ENCODE assay signal across 8 mouse cellular contexts in genomic region chr1:128590011-128590410, GRCm38 (mm10). TPM values are rescaled to one million over a fixed set of nuclear protein-coding genes. Genes with fewer than 3 reads are reported as not detected.
DNase-seq lines count a peak whose midpoint lies in the region; ATAC-seq lines count a peak whose summit lies in the region.

No protein-coding gene starts in this region.

- no peaks in the 10 kb centered on the region for H3K9me3 ChIP-seq in heart, embryonic 10.5 days
- no peaks in the 10 kb centered on the region for H3K9me3 ChIP-seq in neural tube, embryonic 11.5 days (ENCODE audit: control insufficient read depth, low read length)
- H3K9me3 ChIP-seq in limb, embryonic 10.5 days (replicated peaks) = no peaks in the 10 kb centered on the region
- no peaks in the 10 kb centered on the region for H3K9me3 ChIP-seq in stomach, embryonic 15.5 days

- H3K4me3 ChIP-seq in heart, embryonic 10.5 days = peak overlapping the region; percentile 66; the same call in 1 of the 2 replicates
- H3K4me3 ChIP-seq in neural tube, embryonic 11.5 days (ENCODE audit: low read depth, low read length) = peak overlapping the region; percentile 82
- H3K4me3 ChIP-seq in limb, embryonic 10.5 days = 0 out of 2 replicates have a peak overlapping the region, but pooled peaks have one; percentile 4
- H3K4me3 ChIP-seq in stomach, embryonic 15.5 days (replicated peaks) = peak overlapping the region; percentile 52

- DNase-seq in heart, embryonic 10.5 days (ENCODE audit: low spot score) = no peak
- DNase-seq in heart, postnatal 10 days = no peak
- DNase-seq in neural tube, embryonic 11.5 days (ENCODE audit: low spot score) = no peak
- DNase-seq in neural tube, embryonic 10.5 days (ENCODE audit: extremely low spot score, low spot score) = no peak
- DNase-seq in limb, embryonic 10.5 days (ENCODE audit: low spot score) = no peak
- DNase-seq in urinary bladder, postnatal 36 days (ENCODE audit: low spot score in 2 of 2) = no peak

- 16% methylated on average over 6 of the region's 6 CpGs for WGBS in heart, embryonic 10.5 days
- 2% methylated on average over 6 of the region's 6 CpGs for WGBS in neural tube, embryonic 11.5 days
- WGBS in limb, embryonic 10.5 days = 8% methylated on average over 6 of the region's 6 CpGs
- 9% methylated on average over 6 of the region's 6 CpGs for WGBS in stomach, embryonic 15.5 days

- peaks cover 46% of the 10 kb centered on the region for H3K27me3 ChIP-seq in heart, embryonic 10.5 days (ENCODE audit: insufficient read depth, poor library complexity, severe bottlenecking)
- no peaks in the 10 kb centered on the region for H3K27me3 ChIP-seq in neural tube, embryonic 11.5 days (ENCODE audit: control insufficient read depth, insufficient read depth, low read length)
- peaks cover 54% of the 10 kb centered on the region for H3K27me3 ChIP-seq in limb, embryonic 10.5 days (ENCODE audit: low read depth, poor library complexity, severe bottlenecking)
- H3K27me3 ChIP-seq in stomach, embryonic 15.5 days (replicated peaks) = no peaks in the 10 kb centered on the region

- peak overlapping the region; percentile 79 for H3K4me2 ChIP-seq in neural tube, embryonic 11.5 days (ENCODE audit: low read depth)
- H3K4me2 ChIP-seq in stomach, embryonic 15.5 days = peak overlapping the region; percentile 26

- H3K36me3 ChIP-seq in heart, embryonic 10.5 days = peaks cover 4% of the 10 kb centered on the region; the same call in 1 of the 2 replicates
- no peaks in the 10 kb centered on the region; the same call in 1 of the 2 replicates for H3K36me3 ChIP-seq in neural tube, embryonic 11.5 days (ENCODE audit: control insufficient read depth, insufficient read depth, low read length)
- H3K36me3 ChIP-seq in limb, embryonic 10.5 days = no peaks in the 10 kb centered on the region
- no peaks in the 10 kb centered on the region for H3K36me3 ChIP-seq in stomach, embryonic 15.5 days

- peak overlapping the region; percentile 46 for H3K9ac ChIP-seq in neural tube, embryonic 11.5 days (ENCODE audit: low read length)
- no peak overlapping the region for H3K9ac ChIP-seq in stomach, embryonic 15.5 days

- intact Hi-C loops in heart, postnatal 10 days (cut with DNase I) = loop anchor here (2.0 to 5.0 kb wide), 3 partner anchors 118 to 217 kb away; no protein-coding TSS in a partner anchor

- ATAC-seq in neural tube, embryonic 11.5 days (ENCODE audit: insufficient read depth, low FRiP score, low TSS enrichment) = no peak
- ATAC-seq in stomach, embryonic 15.5 days (ENCODE audit: insufficient read depth, low FRiP score, low read depth) = no peak
- no peak for ATAC-seq in activated CD4-positive, CD25-positive, alpha-beta regulatory T cell, adult 4 months

- no peak overlapping the region for H3K27ac ChIP-seq in heart, embryonic 10.5 days
- no peak overlapping the region for H3K27ac ChIP-seq in neural tube, embryonic 11.5 days (ENCODE audit: low read depth, low read length)
- H3K27ac ChIP-seq in limb, embryonic 10.5 days = no peak overlapping the region
- H3K27ac ChIP-seq in stomach, embryonic 15.5 days = no peak overlapping the region

- peaks cover 16% of the 10 kb centered on the region for H3K4me1 ChIP-seq in heart, embryonic 10.5 days
- peaks cover 26% of the 10 kb centered on the region for H3K4me1 ChIP-seq in neural tube, embryonic 11.5 days (ENCODE audit: control insufficient read depth, insufficient read depth, low read length)
- peaks cover 32% of the 10 kb centered on the region for H3K4me1 ChIP-seq in limb, embryonic 10.5 days
- H3K4me1 ChIP-seq in stomach, embryonic 15.5 days = peaks cover 14% of the 10 kb centered on the region; the same call in 1 of the 2 replicates

RNA-seq across cellular contexts. Expression of gene Cxcr4, which starts 2.1 kb away (rescaled TPM):
- polyA plus RNA-seq in heart, embryonic 10.5 days (2016; fragmentation: Nextera tagmentation; extraction: Ambion mirVana) = 1.2 and 1.7 TPM in 2 replicates
- 10 to 100 TPM; 13.2 to 20.6 TPM for total RNA-seq in heart, postnatal 10 days (2021)
- polyA plus RNA-seq in neural tube, embryonic 11.5 days (2014; fragmentation: Nextera tagmentation; extraction: Ambion mirVana) = 15.5 TPM in 2 replicates
- 1.8 and 2.1 TPM in 2 replicates for polyA plus RNA-seq in limb, embryonic 10.5 days (2016; fragmentation: Nextera tagmentation; extraction: Ambion mirVana)
- 5.8 and 6.1 TPM in 2 replicates for polyA plus RNA-seq in stomach, embryonic 15.5 days (2015; fragmentation: Nextera tagmentation; extraction: Ambion mirVana)
- polyA plus RNA-seq in activated CD4-positive, CD25-positive, alpha-beta regulatory T cell, adult 4 months (2017; shearing (Covaris generic)) = 10 to 100 TPM in 1 of 2 experiments, 1 to 10 TPM in 1; 7.4 to 16.6 TPM

Comparison
In these comparisons a context has a peak if more than half of its experiments do, and no peak if none do; other contexts are left out.
1. H3K4me3 ChIP-seq: peak in every context shown above with its lines; median percentile 82 in neural tube, embryonic 11.5 days; 66 in heart, embryonic 10.5 days; 52 in stomach, embryonic 15.5 days; 4 in limb, embryonic 10.5 days.